Mouse (Mus musculus): ENCODE measurements at regions not wholly inside any gene's neighbourhood (a gene's known extent, or its start where the extent isn't known, plus 50 kb on each side); places are given as distances from the start of the nearest gene placed in this dataset.

DNA sequence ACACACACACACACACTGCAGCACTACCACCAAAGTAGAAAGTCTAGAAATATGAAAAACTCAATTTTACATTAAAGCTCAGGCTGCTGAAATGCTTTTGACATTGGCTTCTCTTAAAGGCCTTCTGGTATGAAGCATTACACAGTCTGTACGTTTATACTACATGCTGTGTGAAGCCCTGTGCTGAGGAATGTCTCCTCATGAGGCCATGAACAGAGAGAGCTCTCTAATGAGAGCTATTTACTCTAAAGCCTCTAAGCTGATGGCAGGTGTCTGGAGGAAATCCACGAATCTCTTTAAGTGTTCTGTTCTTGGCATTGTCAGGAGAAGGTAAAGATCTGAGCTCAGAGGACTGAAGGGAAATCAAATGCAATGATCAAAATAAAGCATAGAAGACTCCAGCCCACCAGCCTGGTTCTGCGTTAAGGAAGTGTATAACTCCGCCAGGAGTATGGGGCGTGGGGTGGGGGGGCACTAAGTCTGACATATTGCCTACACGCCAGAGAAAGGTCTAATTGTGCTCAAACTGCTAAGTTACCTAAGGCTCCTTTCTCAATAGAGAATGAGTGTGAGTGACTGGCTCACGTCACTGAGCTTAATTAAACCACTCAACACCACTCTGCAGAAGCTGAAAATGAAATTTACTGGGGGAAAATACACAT is 160.9 kb downstream of the Anapc10 start:
- Histone ChIP-seq H3K27ac (no peak overlapping the region), H3K36me3 (ENCODE audit: insufficient read depth, low read length) (no peaks in the 10 kb centered on the region), H3K4me2 (ENCODE audit: low read length) (no peak overlapping the region), H3K27me3 (ENCODE audit: insufficient read depth, low read length) (no peaks in the 10 kb centered on the region), H3K4me1 (replicated peaks; ENCODE audit: insufficient read depth, low read length) (no peaks in the 10 kb centered on the region), H3K9me3 (replicated peaks; ENCODE audit: low read length) (no peaks in the 10 kb centered on the region), H3K9ac (ENCODE audit: low read depth, low read length) (no peak overlapping the region), H3K4me3 (replicated peaks; ENCODE audit: low read depth, low read length) (no peak overlapping the region)
- ATAC-seq (replicated peaks; ENCODE audit: low FRiP score, low read depth) (no peak), DNase-seq (ENCODE audit: low spot score) (no peak)
- no peak for TF ChIP-seq CTCF (IDR thresholded peaks at IDR 0.05; ENCODE audit: low read depth)
- 76% methylated on average over 7 of the region's 7 CpGs for WGBS

- no peak overlapping the region for H3K4me3 ChIP-seq (replicated peaks; ENCODE audit: low read depth, low read length)
- no peaks in the 10 kb centered on the region for H3K9me3 ChIP-seq (replicated peaks; ENCODE audit: low read length)
- DNase-seq (ENCODE audit: low spot score) (peak; percentile 53), ATAC-seq (replicated peaks; ENCODE audit: low FRiP score, low read depth) (no peak)
- no peak for TF ChIP-seq CTCF (IDR thresholded peaks at IDR 0.05; ENCODE audit: low read depth)
- WGBS, result 35% methylated on average over 6 of the region's 6 CpGs
- no peak overlapping the region for H3K4me2 ChIP-seq (ENCODE audit: low read length)
- no peaks in the 10 kb centered on the region for H3K36me3 ChIP-seq (ENCODE audit: insufficient read depth, low read length)
- no peak overlapping the region for H3K9ac ChIP-seq (ENCODE audit: low read depth, low read length)
- H3K27ac ChIP-seq, result no peak overlapping the region
- no peaks in the 10 kb centered on the region for H3K4me1 ChIP-seq (replicated peaks; ENCODE audit: insufficient read depth, low read length)
- H3K27me3 ChIP-seq (ENCODE audit: insufficient read depth, low read length), result no peaks in the 10 kb centered on the region
Observed at GRCm38 (mm10) chr8:79907971-79908370, 149.8 kb downstream of the Hhip start.
